Mouse (Mus musculus) olfactory bulb, adult 2 months (tissue): ENCODE data around the gene Trpm3.

Source experiments
- CTCF ChIP-seq: fragments of 200-500 bp; IDR thresholded peaks from 2 replicates; pipeline ENCODE4 v1.5.1; 2012; ENCODE audit warnings: low read depth, mild to moderate bottlenecking, low read length, moderate library complexity; ENCODE audit not compliant: insufficient read depth
- POLR2A ChIP-seq: fragments of 200-500 bp; IDR thresholded peaks from 2 replicates; pipeline ENCODE4 v1.6.1; 2012; ENCODE audit warnings: mild to moderate bottlenecking, low read depth, low read length, moderate library complexity; ENCODE audit not compliant: insufficient read depth

DNA sequence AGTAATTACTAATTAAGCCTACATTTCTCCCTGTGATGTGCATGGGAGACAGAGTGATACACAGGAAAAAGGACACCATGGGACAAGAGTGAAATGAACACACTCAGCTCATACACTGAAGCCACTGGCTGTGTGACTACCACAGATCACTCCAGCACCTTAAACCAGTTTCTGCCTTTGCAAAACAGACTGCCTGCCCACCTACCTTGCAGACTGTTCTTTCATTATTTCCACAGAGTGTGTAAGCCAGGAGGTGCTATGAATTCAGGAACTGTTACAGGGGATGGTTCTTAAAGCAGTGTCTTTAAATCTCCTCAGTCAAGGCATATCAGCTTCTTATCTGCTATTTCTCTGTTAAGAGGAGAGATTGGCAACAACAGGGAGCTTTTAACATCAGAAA, 642.7 kb downstream of the Trpm3 start:
- TF ChIP-seq POLR2A (no peak), CTCF (no peak)
